Mouse (Mus musculus) lung, postnatal 0 days (tissue): ENCODE data around the gene Tjp2. TPM values are rescaled to one million over a fixed set of nuclear protein-coding genes. Genes with fewer than 3 reads are reported as not detected.

Experiments used
- ATAC-seq: fragments of 200-750 bp; cut with Nextera tagmentation; 2 replicates; pipeline ENCODE4 v1.8.0; 2017; ENCODE audit warnings: moderate library complexity
- DNase-seq: peaks from one replicate; pipeline ENCODE4 v3.0.0-alpha.2; 2016; ENCODE audit warnings: low spot score
- H3K27ac ChIP-seq: fragments of 300-500 bp; sonication (generic); 2 replicates; pipeline ENCODE4 v1.5.1; 2014; ENCODE audit warnings: antibody characterized with exemption, mild to moderate bottlenecking, low read length, mixed read lengths
- H3K27me3 ChIP-seq: fragments of 300-500 bp; sonication (generic); replicated peaks from 2 replicates; pipeline ENCODE4 v1.6.1; 2014; ENCODE audit warnings: low read length, mixed read lengths; ENCODE audit not compliant: insufficient read depth
- H3K36me3 ChIP-seq: fragments of 300-500 bp; sonication (generic); 2 replicates; pipeline ENCODE4 v1.6.1; 2014; ENCODE audit warnings: low read length, mixed read lengths; ENCODE audit not compliant: insufficient read depth
- H3K4me1 ChIP-seq: fragments of 300-500 bp; sonication (generic); 2 replicates; pipeline ENCODE4 v1.6.1; 2014; ENCODE audit warnings: antibody characterized with exemption, low read depth, low read length, mixed read lengths; ENCODE audit not compliant: insufficient read depth
- H3K4me2 ChIP-seq: fragments of 300-500 bp; sonication (generic); replicated peaks from 2 replicates; pipeline ENCODE4 v1.6.1; 2014; ENCODE audit warnings: low read depth, mild to moderate bottlenecking, low read length, moderate library complexity, mixed read lengths
- H3K4me3 ChIP-seq: fragments of 300-500 bp; sonication (generic); 2 replicates; pipeline ENCODE4 v1.5.1; 2014; ENCODE audit warnings: low read depth, low read length
- H3K9ac ChIP-seq: fragments of 300-500 bp; sonication (generic); replicated peaks from 2 replicates; pipeline ENCODE4 v1.6.1; 2014; ENCODE audit warnings: low read depth, mild to moderate bottlenecking
- H3K9me3 ChIP-seq: fragments of 300-500 bp; sonication (generic); 2 replicates; pipeline ENCODE4 v1.6.1; 2016; ENCODE audit warnings: low read length, mixed read lengths
- CTCF ChIP-seq: IDR thresholded peaks from 2 replicates; pipeline ENCODE4 v1.5.1; 2016; ENCODE audit warnings: antibody characterized with exemption, mild to moderate bottlenecking
- EP300 ChIP-seq: IDR thresholded peaks from 2 replicates; pipeline ENCODE4 v1.6.1; 2016; ENCODE audit warnings: antibody characterized with exemption, mild to moderate bottlenecking, control low read depth
- WGBS: fragments of 180-500 bp; shearing (Covaris S2); extraction: QIAGEN DNeasy Blood & Tissue Kit; methylation state at CpG from one replicate; pipeline ENCODE4 v1.1.7; 2014; 5-methylcytosine and 5-hydroxymethylcytosine counted together
- polyA plus RNA-seq: library from polyadenylated mRNA; unstranded; fragments of >200 nt; fragmentation: Nextera tagmentation; extraction: Ambion mirVana; gene quantifications from 2 replicates; pipeline ENCODE4 v1.2.1, GENCODE M21; 2015

The Tjp2 gene
- polyA plus RNA-seq, 1 experiment from 2014 or later = 37.8 TPM

DNA sequence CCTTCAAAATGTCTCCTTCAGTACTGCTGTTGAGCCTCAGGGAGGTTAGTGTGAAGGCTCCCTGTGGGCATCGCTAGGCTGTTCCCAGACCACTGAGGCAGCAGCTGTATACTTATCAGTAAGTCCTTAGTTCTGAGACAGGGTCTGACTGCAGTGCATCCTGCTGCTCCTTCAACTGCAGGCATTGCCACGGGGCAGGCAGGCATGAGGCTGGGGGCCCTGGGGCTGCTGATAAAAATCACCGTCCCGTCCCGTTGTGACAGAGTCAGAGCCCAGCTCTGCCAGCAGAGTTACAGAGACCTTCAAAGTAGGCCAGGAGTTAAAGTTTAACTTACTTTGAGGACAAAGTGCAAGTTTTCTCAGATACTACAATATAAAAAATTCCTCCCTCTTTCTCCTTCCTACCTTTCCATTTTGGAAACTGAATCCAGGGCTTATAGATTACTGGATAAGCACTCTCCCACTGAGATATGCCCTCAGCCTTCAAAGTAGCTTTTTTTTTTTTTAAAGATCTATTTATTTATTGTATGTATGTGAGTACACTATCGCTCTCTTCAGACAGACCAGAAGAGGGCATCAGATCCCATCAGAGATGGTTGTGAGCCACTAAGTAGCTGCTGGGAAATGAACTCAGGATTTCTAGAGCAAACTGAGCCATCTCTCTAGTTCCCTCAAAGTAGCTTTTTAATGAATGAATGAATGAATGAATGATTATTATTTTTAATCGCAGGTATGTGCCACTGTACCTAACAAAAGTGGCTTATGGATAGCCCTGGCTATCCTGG, 41.4 kb upstream of the Tjp2 start:
- TF ChIP-seq EP300 = no peak
- peak; percentile 18; the same call in 1 of the 2 replicates for TF ChIP-seq CTCF
- Histone ChIP-seq H3K9me3 (no peaks in the 10 kb centered on the region), H3K4me1 (no peaks in the 10 kb centered on the region), H3K36me3 (no peaks in the 10 kb centered on the region), H3K27me3 (no peaks in the 10 kb centered on the region), H3K4me3 (no peak overlapping the region), H3K27ac (no peak overlapping the region), H3K4me2 (no peak overlapping the region), H3K9ac (no peak overlapping the region)
- ATAC-seq (no peak), DNase-seq (no peak)
- 68% methylated on average over 7 of the region's 7 CpGs for WGBS

DNA sequence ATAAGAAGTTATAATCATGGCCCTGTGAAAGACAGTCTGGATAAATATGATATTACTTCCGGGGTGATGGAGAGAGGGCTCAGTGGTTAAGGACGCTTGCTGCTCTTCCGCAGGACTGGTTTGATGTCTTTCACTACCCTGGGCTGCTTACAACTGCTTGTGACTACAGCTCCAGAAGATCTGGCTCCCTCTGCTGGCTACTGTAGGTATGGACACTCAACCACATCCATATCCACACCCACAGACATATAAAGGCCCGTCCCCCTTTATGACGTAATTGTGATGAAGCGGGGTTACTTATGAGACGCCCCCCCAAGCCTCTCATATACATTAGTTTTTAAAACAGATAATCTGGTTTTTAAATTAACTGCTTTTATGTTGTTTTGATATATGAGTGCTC, 40.2 kb upstream of the Tjp2 start:
- H3K36me3 ChIP-seq = no peaks in the 10 kb centered on the region
- H3K4me2 ChIP-seq = no peak overlapping the region
- 28% methylated on average over 7 of the region's 7 CpGs for WGBS
- ATAC-seq (peak; percentile 91), DNase-seq (peak; percentile 90)
- no peaks in the 10 kb centered on the region for H3K27me3 ChIP-seq
- H3K9me3 ChIP-seq = no peaks in the 10 kb centered on the region
- H3K27ac ChIP-seq = no peak overlapping the region
- no peak overlapping the region for H3K4me3 ChIP-seq
- H3K4me1 ChIP-seq = no peaks in the 10 kb centered on the region
- TF ChIP-seq CTCF = peak; percentile 92
- no peak for TF ChIP-seq EP300
- H3K9ac ChIP-seq = no peak overlapping the region

DNA sequence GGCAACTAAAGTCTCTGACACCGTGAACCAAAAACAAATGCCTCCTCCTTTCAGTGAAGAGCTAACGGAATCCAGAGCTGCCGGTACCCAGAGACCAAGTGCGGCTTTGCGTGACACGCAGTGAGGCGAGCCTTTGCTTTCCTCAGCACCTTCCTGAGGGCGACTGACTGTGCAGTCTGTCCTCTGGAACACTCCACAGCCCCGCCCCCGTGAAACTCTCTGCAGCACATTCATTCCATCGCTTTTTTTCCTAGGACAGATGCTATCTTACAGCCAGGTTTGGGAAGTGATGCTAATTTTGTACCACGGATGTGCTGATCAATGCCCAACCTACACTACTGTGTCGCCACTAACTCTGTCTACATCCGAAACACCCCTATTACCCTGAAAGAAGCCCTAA, 37.9 kb upstream of the Tjp2 start:
- Histone ChIP-seq H3K9me3 (no peaks in the 10 kb centered on the region), H3K36me3 (no peaks in the 10 kb centered on the region), H3K4me2 (no peak overlapping the region), H3K4me3 (no peak overlapping the region), H3K27ac (no peak overlapping the region), H3K4me1 (peaks cover 12% of the 10 kb centered on the region; the same call in 1 of the 2 replicates), H3K27me3 (no peaks in the 10 kb centered on the region), H3K9ac (no peak overlapping the region)
- DNase-seq = no peak
- TF ChIP-seq EP300 = no peak
- no peak for TF ChIP-seq CTCF
- WGBS = 89% methylated on average over 14 of the region's 14 CpGs
- no peak for ATAC-seq

DNA sequence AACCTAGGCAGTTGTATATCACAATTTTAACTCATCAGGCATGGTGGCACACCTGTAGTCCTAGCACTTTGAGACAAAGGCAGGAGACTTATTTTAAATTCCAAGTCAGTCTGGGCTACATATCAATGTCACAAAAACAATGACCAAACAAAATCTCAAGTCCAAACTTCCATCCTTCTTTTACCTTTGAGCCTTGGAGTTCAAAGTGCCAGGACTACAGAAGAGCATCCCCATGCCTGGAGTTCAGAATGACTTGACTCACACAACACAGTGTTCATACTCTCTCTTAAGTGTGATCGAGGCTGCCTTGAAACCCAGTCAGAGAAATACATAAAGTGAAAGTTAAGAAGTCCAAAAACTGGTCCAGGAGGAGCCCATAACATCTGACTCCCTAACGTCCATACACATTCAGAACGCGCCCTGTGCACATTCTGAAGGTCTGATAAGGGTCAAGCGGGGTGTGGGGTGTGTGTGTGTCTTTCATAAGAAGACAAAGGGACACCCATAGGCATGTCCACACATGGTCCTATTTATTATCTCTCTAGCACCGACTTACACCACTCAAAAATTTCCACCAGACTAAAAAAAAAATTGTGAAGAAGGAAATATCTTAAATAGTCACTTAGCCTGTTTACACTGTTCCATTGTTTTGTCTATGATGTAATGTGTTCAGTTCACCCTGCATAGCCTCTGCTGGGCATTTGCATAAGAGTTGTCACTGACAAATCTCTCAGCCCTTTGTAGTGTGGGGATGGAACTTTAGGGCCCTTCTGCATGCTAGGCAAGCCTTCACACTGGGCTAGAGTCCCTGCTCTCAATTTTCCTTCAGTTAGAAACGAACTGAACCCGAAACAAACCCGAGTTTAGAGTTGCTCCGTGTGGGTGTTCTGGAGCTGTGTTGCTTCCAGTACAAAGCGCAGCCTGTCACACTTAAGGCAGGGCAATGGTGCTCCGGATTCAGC, 34.8 kb upstream of the Tjp2 start:
- Histone ChIP-seq H3K4me1 (peaks cover 12% of the 10 kb centered on the region; the same call in 1 of the 2 replicates), H3K9ac (no peak overlapping the region), H3K4me3 (no peak overlapping the region), H3K4me2 (no peak overlapping the region), H3K27ac (peak overlapping the region; percentile 72), H3K27me3 (no peaks in the 10 kb centered on the region), H3K36me3 (no peaks in the 10 kb centered on the region), H3K9me3 (no peaks in the 10 kb centered on the region)
- peak; percentile 65 for DNase-seq
- ATAC-seq = peak; percentile 87
- WGBS = 44% methylated on average over 12 of the region's 12 CpGs
- TF ChIP-seq EP300 = peak; percentile 85
- TF ChIP-seq CTCF = no peak

DNA sequence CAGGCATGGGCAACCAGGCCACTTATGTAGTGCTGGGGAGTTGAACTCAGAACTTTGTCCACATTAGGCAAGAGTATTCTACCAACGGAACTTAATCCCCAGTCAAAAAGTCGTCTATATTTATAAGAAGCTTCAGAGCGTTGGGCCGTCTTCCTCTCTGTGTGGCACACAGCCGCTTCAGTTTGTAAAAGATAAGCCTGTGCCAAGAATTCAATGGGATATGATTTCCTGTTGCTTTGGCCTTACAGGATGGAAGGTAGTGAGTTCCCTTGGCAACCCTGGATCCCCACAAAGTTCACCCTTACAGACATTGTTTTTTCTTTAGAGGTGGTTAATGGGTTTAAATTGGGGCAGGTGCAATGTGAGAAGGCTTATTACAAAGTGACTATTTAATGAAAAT, 33.5 kb upstream of the Tjp2 start:
- Histone ChIP-seq H3K9me3 (no peaks in the 10 kb centered on the region), H3K4me1 (peaks cover 12% of the 10 kb centered on the region; the same call in 1 of the 2 replicates), H3K27ac (peak overlapping the region; percentile 22), H3K27me3 (no peaks in the 10 kb centered on the region), H3K9ac (no peak overlapping the region), H3K4me2 (no peak overlapping the region), H3K36me3 (no peaks in the 10 kb centered on the region), H3K4me3 (no peak overlapping the region)
- ATAC-seq (peak; percentile 65), DNase-seq (peak; percentile 78)
- TF ChIP-seq CTCF = no peak
- TF ChIP-seq EP300 = peak; percentile 88
- WGBS = 5% methylated on average over 5 of the region's 5 CpGs

DNA sequence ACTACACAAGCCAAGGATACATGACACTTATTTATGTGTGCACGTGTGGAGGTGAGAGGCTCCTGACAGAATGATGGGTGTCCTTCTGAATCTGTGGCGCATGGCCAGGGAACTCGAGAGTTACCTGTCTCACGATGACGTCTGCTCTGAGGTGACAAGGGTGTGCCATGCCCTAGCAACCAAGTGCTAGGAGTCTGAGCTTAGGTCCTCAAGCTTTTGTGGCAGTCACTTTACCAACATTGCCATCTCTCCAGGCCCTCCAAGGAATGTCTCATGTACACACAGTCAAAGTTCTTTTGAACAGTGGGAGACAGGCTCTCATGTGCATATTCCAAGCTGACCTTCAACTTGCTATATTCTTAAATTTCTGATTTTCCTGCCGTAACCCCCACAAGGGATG, 33.1 kb upstream of the Tjp2 start:
- peaks cover 12% of the 10 kb centered on the region; the same call in 1 of the 2 replicates for H3K4me1 ChIP-seq
- H3K9me3 ChIP-seq = no peaks in the 10 kb centered on the region
- DNase-seq (peak; percentile 52), ATAC-seq (peak; percentile 67)
- no peaks in the 10 kb centered on the region for H3K36me3 ChIP-seq
- 53% methylated on average over 6 of the region's 6 CpGs for WGBS
- no peak overlapping the region for H3K4me3 ChIP-seq
- H3K9ac ChIP-seq = no peak overlapping the region
- TF ChIP-seq CTCF = no peak
- TF ChIP-seq EP300 = no peak
- H3K27ac ChIP-seq = peak overlapping the region; percentile 22
- no peak overlapping the region for H3K4me2 ChIP-seq
- no peaks in the 10 kb centered on the region for H3K27me3 ChIP-seq
